ENCODE assay signal across 1 mouse cellular context in the genomic region with DNA sequence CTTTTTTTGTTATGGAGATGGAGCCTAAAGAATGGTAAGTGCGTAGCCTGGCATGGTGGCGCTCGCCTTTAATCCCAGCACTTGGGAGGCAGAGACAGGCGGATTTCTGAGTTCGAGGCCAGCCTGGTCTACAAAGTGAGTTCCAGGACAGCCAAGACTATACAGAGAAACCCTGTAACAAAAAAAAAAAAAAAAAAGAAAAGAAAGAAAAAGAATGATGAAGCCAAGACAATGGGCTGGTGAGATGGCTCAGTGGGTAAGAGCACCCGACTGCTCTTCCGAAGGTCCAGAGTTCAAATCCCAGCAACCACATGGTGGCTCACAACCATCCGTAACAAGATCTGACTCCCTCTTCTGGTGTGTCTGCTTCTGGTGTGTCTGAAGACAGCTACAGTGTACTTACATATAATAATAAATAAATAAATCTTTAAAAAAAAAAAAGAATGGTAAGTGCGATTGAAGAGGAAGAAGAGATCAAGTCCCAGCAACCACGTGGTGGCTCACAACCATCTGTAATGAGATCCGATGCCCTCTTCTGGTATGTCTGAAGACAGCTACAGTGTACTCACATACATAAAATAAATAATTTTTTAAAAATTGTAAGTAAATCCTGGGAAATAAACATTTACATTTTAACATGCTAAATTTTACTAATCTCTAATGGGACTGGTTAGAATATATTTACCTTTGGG.
TF ChIP-seq lines count a peak whose summit lies in the region.

No protein-coding gene starts in this region.

TF ChIP-seq in MEL, 35 proteins besides CTCF, POLR2A, EP300 and RAD21 (continued from another document):
- TF ChIP-seq USF1 (IDR thresholded peaks at IDR 0.05; ENCODE audit: low read depth, low read length): peak; percentile 65; the same call in 1 of the 2 replicates
- TF ChIP-seq TBP (IDR thresholded peaks at IDR 0.05; ENCODE audit: low read depth, low read length): peak; percentile 94
- TF ChIP-seq MXI1 (IDR thresholded peaks at IDR 0.05; ENCODE audit: low read depth, low read length): 0 out of 2 replicates have a peak, but pooled peaks have one; percentile 15
TF ChIP-seq in MEL: peak in this region for 5; not testable (repeated sequence) for 30.
